Mouse (Mus musculus) right cerebral cortex, postnatal 14 days (tissue): ENCODE data around the gene Apex1.
"Not testable (repeated sequence)": the region's sequence is repeated elsewhere in the genome, so short reads cannot be mapped to it uniquely, and the experiment has no call there.

ENCODE experiments used
- DNase-seq: peaks from one replicate; pipeline ENCODE4 v3.0.0; 2022

Gene Apex1

GRCm38 (mm10) chr14:50924281-50925064 lies at the start of gene Apex1, which contains the start of gene Osgep:
Apex1 (plus strand) TSS chr14:50924968.
Osgep (minus strand) TSS chr14:50924893.
- DNase-seq = peak; percentile 96

DNA sequence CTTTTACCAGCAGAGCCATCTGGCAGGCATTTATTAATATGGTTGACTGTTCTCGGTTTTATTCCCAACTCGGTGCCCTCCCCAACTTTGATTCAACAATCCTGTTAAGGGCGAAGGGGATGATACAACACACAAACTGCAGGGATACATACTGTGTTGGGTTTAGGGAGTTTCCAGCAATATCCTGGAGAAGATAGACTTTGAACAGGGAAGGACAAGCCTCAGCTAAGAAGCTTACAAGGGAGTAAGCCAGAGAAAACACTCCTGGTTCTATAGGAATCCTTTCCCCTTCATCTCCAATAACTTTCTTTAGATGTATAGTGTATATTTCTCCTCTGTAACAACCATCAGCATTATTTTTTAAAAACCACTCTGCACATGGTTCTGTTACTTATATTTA lies 49.6 kb upstream of the Apex1 start:
- no peak for DNase-seq

DNA sequence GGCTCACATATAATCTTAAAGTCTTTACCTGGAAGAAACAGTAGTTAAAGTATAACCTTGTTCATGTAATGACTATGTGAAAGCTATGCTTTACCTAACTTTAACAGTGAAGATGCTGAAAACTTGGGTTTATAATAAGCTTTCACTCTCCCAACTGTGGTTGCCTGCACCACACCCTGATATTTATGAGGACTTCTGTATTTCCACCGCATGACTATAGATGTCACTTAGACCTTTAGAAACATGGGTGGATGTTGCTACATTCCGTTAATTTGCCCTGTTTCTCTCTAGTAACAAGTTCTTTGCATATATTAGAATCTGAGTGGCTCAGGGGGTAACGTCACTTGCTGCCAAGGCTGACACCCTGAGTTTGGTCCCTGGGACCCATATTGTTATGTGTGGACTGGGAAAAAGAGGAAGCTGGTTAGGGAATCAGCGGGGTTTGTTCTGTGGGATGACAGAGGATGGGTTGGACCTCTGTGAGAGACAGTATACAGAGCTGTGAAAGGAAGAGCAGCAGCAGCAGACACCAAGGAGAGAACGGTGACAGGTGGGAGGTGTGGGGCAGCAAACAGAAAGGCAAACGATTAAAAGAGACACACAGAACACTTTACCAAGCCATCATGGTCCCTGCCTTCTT lies 49.1 kb upstream of the Apex1 start:
- DNase-seq = no peak

- no peak for DNase-seq
Measured at GRCm38 (mm10) chr14:50876236-50876950, 48.4 kb upstream of the Apex1 start.

DNA sequence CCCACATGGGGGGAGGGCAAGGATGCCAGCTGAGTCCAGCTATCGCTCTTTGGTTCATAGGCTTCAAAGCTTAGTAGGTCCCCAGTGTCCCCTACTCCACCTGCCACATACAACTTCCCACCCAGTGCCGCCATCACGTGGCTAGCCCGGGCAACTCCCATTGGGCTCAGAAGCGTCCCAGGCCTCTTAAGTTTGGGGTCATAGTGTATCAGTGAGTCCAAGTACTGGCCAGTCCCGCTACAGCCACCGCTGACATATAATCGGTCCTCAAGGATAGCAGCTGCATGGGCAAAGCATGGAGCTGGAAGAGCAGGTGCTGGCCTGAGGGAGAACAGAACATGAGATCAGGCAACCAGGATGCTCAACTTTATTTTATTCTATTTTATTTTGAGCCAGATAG lies 33.1 kb upstream of the Apex1 start:
- no peak for DNase-seq

- no peak for DNase-seq
Measured at GRCm38 (mm10) chr14:50892091-50892490, 32.7 kb upstream of the Apex1 start.

DNA sequence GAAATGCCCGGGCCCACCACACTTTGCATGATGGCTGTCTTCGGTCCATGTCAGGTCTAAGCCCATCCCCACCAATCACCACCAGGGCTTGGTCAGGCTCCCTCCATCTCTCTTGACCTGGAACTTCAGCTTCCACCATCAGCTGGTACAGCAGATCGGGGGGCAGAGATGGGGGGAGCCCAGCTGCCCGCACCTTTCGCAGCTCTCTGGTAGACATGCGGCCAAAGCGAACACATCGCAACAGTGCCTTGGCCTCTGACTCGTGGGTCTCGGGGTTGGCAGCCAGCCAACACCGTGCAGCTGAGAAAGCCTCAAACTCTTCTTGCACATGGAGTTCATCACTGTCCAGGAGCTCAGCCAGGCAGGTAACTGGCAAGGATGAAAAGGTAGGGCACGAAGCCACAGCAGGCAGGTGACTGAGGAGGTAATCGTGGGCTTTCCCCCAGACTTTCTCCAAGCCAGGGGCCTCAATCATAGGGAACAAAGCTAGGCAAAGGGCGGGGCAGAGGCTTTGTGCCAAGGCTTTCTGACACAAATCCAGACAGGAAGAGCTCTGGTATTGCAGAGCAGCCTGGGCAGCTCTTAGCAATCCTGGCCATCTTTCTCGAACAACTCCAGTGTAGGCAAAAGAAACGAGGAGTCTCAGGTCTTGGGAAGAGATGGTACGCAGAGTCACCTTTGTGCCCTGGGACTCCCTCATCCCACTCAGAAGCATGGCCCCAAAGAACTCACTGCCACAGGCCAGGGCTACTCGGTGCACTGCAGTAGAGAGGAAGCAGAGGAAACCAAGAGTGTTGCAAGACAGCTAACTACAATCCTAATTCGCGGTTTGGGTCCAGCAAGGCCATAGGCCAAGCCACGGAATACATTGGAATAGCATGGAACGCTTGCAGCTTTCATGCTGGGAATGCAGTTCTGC lies 32.0 kb upstream of the Apex1 start:
- no peak for DNase-seq

DNA sequence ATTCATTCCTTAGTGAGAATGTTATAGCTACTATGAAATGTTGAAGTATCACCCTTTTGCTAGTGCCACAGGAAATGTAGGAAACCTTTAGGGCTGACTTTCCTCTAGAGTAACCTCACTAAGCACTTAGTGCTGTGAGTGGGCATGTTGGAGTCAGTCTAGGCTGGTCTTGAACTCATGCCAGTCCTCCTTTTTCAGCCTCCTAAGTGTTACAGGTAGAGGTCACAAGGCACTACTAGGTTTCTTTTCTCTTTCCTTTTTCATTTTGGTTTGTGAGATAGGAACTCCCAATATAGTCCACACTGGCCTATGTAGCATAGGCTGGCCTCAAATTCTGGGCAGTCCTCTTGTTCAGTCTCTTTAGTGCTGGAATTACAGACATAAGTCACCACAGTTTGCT lies 29.4 kb upstream of the Apex1 start:
- DNase-seq = no peak

DNA sequence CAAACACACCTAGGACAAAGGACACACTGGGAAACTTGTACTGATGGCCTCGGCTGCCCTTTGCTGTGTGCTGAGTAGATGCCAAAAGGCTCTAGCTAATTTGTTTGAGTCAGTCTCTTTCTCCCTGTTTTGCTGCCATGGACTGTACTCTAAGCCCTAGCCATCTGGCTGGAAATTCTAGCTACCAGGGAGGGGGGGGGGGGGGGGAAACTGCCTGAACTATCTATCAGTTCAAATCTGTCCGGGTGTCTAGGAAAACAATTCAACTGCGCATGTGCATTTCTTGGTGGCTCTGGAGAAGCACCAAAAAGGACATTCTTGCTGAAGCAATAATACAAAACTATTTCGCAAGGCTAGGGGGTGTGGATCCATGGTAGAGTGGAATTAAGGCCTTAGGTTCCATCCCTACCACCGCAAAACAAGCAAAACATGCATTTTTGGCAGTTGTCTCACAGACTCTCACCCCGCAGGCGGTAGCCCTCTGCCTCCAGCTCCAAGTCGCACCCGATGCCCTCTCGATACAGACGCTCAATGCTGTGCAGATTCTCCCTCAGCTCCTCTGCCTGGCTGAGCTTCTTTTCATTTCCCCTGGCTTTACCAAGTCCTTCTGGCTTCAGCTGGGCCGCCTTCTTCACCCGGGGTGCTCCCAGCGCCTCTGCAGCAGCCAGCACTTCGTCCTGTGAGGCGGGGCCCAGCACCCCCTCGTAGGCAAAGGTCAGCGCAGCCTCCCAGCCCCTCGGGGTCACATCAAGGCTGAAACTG lies 28.6 kb upstream of the Apex1 start:
- DNase-seq = no peak

DNA sequence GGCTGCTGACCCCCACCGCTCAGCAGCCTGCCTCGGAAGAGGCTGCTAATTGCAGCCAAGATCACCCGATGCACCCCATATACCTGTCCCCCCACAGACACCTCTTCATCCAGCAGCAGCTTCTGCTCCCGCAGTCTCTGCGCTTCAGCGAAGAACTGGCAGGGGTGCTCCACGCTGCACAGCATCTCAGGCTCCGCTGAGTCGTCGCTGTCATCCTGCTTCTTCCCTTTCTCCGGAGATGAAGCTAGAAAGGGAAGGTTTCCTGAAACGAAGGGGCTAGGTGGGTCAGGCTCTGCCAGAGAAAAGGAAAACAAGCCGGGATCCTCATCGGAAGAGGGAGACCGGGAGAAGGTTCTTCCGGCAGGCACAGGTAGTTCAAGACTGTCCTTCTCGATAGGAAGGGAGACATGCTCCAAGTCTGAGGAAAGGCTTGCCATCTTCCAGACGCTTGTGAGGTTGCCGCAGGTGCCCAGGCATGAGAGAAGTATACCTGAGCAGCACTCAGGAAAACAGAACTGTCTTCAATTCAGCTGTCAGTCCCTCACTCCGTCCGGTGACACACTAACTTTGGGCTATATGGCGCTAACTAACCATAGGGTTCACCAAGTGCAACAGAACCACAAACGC lies 27.9 kb upstream of the Apex1 start:
- DNase-seq = peak; percentile 37

- no peak for DNase-seq
Measured at GRCm38 (mm10) chr14:50897374-50897765, 27.4 kb upstream of the Apex1 start, which contains the start of gene Klhl33. Klhl33 (minus strand) TSS chr14:50897507.

DNA sequence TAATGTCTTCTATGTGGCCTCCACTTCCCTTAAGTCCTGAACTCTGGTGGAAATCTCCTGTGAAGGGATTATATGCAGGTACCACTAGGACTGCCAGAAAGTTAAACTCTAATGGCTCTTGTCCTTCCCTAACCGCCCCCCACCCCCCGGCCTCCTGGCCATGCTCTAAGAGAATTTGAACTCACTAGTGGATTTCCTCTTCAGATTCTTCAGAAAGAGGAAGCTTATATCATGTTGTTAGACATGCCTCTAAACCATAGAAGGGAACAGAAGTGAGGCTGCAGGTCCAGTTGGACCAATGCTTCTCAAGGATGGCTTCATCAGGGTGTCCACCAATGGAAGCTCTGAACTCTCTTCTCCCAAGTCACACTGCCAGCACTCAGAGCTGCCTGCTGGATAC lies 26.8 kb upstream of the Apex1 start:
- DNase-seq = not testable (repeated sequence)

- DNase-seq = peak; percentile 11
Measured at GRCm38 (mm10) chr14:50903973-50904827, 20.6 kb upstream of the Apex1 start.

DNA sequence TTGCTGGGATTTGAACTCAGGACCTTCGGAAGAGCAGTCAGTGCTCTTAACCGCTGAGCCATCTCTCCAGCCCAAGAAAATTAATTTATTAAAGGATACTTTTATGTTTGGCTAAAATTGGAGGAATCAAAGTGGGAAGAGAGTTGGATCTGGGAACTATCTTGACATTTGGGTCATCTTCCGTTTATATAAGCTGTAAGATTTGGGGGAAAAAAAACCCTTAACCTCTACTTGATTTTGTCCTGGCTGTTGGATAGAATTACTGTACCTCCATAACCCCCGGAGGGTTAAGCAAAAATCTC lies 20.0 kb upstream of the Apex1 start:
- no peak for DNase-seq

GRCm38 (mm10) chr14:50905327-50905726 lies 19.4 kb upstream of the Apex1 start:
- not testable (repeated sequence) for DNase-seq

DNA sequence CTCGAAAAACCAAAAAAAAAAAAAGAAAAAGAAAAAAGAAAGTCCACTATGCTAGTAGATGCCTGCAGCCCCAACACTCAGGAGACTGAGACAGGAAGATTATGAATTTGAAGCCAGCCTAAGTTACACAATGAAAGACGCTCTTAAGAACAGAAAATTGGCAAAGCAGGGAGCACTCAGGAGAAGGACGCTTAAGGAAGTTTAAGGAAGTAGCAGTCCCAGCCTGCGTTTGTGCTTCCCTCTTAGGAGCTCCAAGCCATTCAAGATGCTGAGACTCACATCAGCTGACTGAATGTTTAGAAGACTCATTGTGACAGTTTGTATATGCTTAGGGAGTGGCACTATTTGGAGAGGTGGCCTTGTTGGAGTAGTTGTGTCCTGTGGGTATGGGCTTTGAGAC lies 16.6 kb upstream of the Apex1 start:
- no peak for DNase-seq

- DNase-seq = no peak
Measured at GRCm38 (mm10) chr14:50911356-50911755, 13.4 kb upstream of the Apex1 start.

- DNase-seq = not testable (repeated sequence)
Measured at GRCm38 (mm10) chr14:50923437-50923836, 1.3 kb upstream of the Apex1 start.

DNA sequence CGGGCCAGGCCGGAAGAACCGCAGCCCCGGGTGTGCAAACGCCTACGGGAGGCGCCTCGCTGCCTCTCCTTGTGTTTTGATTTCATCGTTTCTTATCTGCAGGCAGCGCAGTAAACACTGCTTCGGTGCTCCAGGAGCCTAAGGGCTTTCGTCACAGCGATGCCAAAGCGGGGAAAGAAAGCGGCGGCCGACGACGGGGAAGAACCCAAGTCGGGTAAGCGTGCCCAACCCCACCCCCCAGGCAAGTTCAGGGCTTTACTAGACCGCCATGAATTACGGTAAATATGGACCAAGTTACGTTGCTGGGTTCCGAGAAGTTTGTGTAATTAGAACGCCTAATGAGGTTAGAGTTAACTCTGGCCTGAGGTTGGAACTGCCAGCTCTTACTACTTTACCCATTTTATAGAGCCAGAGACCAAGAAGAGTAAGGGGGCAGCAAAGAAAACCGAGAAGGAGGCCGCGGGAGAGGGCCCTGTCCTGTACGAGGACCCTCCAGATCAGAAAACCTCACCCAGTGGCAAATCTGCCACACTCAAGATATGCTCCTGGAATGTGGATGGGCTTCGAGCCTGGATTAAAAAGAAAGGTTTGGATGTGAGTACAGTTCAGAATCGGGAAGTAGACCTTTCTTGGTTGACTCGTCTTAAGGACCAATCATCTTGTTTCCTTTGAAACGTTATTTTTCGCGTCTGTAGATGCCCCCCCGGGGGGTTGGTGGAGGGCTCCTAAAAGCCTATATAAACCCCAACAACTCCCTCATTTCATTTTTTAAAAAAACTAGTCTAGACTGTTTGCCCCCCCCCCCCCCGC lies 548 bp downstream of the Apex1 start:
- no peak for DNase-seq

GRCm38 (mm10) chr14:50927366-50927765 lies 2.6 kb downstream of the Apex1 start:
- no peak for DNase-seq
